Mouse (Mus musculus) heart, postnatal 0 days (tissue): ENCODE results near the gene Slc12a5. TPM values are rescaled to one million over a fixed set of nuclear protein-coding genes. Genes with fewer than 3 reads are reported as not detected.

Experiments
- ATAC-seq: fragments of 200-750 bp; cut with Nextera tagmentation; 2 replicates; pipeline ENCODE4 v1.8.0; 2017; ENCODE audit warnings: low read depth, moderate number of reproducible peaks, moderate library complexity; ENCODE audit not compliant: insufficient read depth
- DNase-seq: peaks from one replicate; pipeline ENCODE4 v3.0.0-alpha.2; 2016; ENCODE audit warnings: low spot score
- H3K27ac ChIP-seq: fragments of 300-500 bp; sonication (generic); 2 replicates; pipeline ENCODE4 v1.5.1; 2014; ENCODE audit warnings: low read depth, mild to moderate bottlenecking
- H3K27me3 ChIP-seq: fragments of 300-500 bp; sonication (generic); 2 replicates; pipeline ENCODE4 v1.6.1; 2014; ENCODE audit warnings: low read length, mixed read lengths; ENCODE audit not compliant: control insufficient read depth, insufficient read depth
- H3K36me3 ChIP-seq: fragments of 300-500 bp; sonication (generic); replicated peaks from 2 replicates; pipeline ENCODE4 v1.6.1; 2014; ENCODE audit warnings: low read length, mixed read lengths; ENCODE audit not compliant: control insufficient read depth, insufficient read depth
- H3K4me1 ChIP-seq: fragments of 300-500 bp; sonication (generic); 2 replicates; pipeline ENCODE4 v1.6.1; 2014; ENCODE audit warnings: antibody characterized with exemption; ENCODE audit not compliant: control insufficient read depth, insufficient read depth
- H3K4me2 ChIP-seq: fragments of 300-500 bp; sonication (generic); 2 replicates; pipeline ENCODE4 v1.6.1; 2014; ENCODE audit warnings: low read depth, mild to moderate bottlenecking, low read length, moderate library complexity
- H3K4me3 ChIP-seq: fragments of 300-500 bp; sonication (generic); 2 replicates; pipeline ENCODE4 v1.5.1; 2014; ENCODE audit warnings: low read depth, low read length
- H3K9ac ChIP-seq: fragments of 300-500 bp; sonication (generic); replicated peaks from 2 replicates; pipeline ENCODE4 v1.6.1; 2014; ENCODE audit warnings: low read depth, low read length, mixed read lengths
- H3K9me3 ChIP-seq: fragments of 300-500 bp; sonication (generic); replicated peaks from 2 replicates; pipeline ENCODE4 v1.6.1; 2016; ENCODE audit warnings: low read length; ENCODE audit not compliant: control insufficient read depth
- CTCF ChIP-seq: IDR thresholded peaks from 2 replicates; pipeline ENCODE4 v1.5.1; 2016; ENCODE audit warnings: antibody characterized with exemption, control low read depth, low read depth
- EP300 ChIP-seq: IDR thresholded peaks from 2 replicates; pipeline ENCODE4 v1.6.1; 2016; ENCODE audit warnings: antibody characterized with exemption, low read depth
- WGBS: fragments of 180-500 bp; shearing (Covaris S2); extraction: QIAGEN DNeasy Blood & Tissue Kit; methylation state at CpG from one replicate; pipeline ENCODE4 v1.1.7; 2014; 5-methylcytosine and 5-hydroxymethylcytosine counted together
- polyA plus RNA-seq: library from polyadenylated mRNA; unstranded; fragments of >200 nt; fragmentation: Nextera tagmentation; extraction: Ambion mirVana; gene quantifications from 2 replicates; pipeline ENCODE4 v1.2.1, GENCODE M21; 2015
- total RNA-seq: library from RNA; depleted of rRNA; stranded (reverse); fragments of >200 nt; gene quantifications from 2 replicates; pipeline ENCODE4 v1.2.3, GENCODE M21; 2014; ENCODE audit warnings: low replicate concordance

Gene Slc12a5
- total and polyA plus RNA-seq, 2 experiments from 2014 or later = 0.31 to 0.50 TPM

GRCm38 (mm10) chr2:164940140-164940830, 20.3 kb upstream of the Slc12a5 start, which contains the start of gene Mmp9:
Gene Mmp9, plus strand, starts transcription at chr2:164940780.
- ATAC-seq (no peak), DNase-seq (no peak)
- Histone ChIP-seq H3K4me2 (no peak within 1 kb of the TSS), H3K4me1 (no peaks in the 10 kb centered on the region; the same call in 1 of the 2 replicates), H3K27me3 (peaks cover 41% of the 10 kb centered on the region), H3K4me3 (no peak within 1 kb of the TSS), H3K36me3 (no peaks in the 10 kb centered on the region), H3K27ac (no peak within 1 kb of the TSS), H3K9ac (no peak within 1 kb of the TSS), H3K9me3 (no peaks in the 10 kb centered on the region)
- WGBS = 29% methylated on average over 10 of the region's 10 CpGs
- no peak for TF ChIP-seq EP300

DNA sequence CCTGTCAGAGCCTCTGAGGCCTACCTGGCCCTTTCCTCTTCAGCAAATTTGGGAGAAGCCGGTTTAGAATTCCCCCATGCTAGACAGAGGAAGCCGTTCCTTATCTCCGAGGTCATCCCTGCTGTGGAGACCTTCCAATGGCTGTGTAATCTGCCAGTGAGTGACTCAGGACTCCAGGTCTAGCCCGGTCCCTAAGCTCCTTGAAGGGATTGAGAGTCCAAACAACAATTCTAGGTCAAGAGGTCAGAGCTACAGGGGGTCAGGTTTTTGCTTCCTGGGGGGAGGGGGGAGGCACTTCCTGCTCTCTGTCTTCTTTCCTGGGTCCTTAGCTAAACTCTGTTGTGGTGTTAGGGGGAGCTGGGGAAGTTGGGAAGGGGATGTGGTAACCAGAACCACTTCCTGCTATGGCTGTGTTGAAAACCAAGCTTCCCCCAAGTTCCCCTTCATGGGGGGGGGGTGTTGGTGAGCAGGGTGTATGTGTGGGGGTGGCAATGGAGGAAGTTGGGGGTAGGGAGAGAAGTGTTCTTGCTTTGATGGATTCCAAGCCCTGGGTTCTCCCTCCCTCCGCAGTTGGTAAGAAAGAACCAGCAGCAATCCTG, 17.8 kb upstream of the Slc12a5 start:
- Histone ChIP-seq H3K9ac (no peak overlapping the region), H3K27me3 (peaks cover 50% of the 10 kb centered on the region), H3K27ac (no peak overlapping the region), H3K4me3 (no peak overlapping the region), H3K4me1 (no peaks in the 10 kb centered on the region; the same call in 1 of the 2 replicates), H3K9me3 (no peaks in the 10 kb centered on the region), H3K4me2 (no peak overlapping the region), H3K36me3 (no peaks in the 10 kb centered on the region)
- DNase-seq (no peak), ATAC-seq (no peak)
- 16% methylated on average over 5 of the region's 5 CpGs for WGBS
- TF ChIP-seq EP300 = no peak
- TF ChIP-seq CTCF = no peak

DNA sequence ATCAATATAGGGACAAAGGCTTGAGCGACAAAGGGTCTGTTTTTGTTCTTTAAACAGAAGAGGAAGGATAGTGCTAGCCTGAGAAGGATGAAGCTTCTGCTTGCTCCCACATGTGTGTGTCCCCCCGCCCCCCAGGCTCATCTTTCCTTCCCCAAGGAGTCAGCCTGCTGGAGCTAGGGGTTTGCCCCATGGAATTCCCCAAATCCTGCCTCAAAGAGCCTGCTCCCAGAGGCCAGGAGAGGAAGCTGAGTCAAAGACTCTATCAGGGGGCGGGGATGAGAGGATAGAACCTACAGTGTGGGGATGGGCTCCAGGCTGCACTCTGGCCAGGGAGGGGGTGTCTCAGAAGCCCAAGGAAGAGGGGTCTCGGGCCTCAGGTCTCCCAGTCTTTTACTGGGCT, 13.1 kb upstream of the Slc12a5 start:
- no peak for DNase-seq
- H3K36me3 ChIP-seq = no peaks in the 10 kb centered on the region
- 35% methylated on average over 4 of the region's 4 CpGs for WGBS
- TF ChIP-seq EP300 (no peak), CTCF (no peak)
- H3K27me3 ChIP-seq = peaks cover 63% of the 10 kb centered on the region
- H3K4me3 ChIP-seq = no peak overlapping the region
- H3K9ac ChIP-seq = no peak overlapping the region
- ATAC-seq = no peak
- H3K9me3 ChIP-seq = no peaks in the 10 kb centered on the region
- no peaks in the 10 kb centered on the region for H3K4me1 ChIP-seq
- H3K27ac ChIP-seq = no peak overlapping the region
- no peak overlapping the region for H3K4me2 ChIP-seq

GRCm38 (mm10) chr2:164947930-164948329, 12.7 kb upstream of the Slc12a5 start:
- ATAC-seq (no peak), DNase-seq (no peak)
- Histone ChIP-seq H3K4me2 (no peak overlapping the region), H3K9ac (no peak overlapping the region), H3K27ac (no peak overlapping the region), H3K27me3 (peaks cover 68% of the 10 kb centered on the region), H3K9me3 (no peaks in the 10 kb centered on the region), H3K4me3 (no peak overlapping the region), H3K4me1 (no peaks in the 10 kb centered on the region), H3K36me3 (no peaks in the 10 kb centered on the region)
- no peak for TF ChIP-seq EP300
- no peak for TF ChIP-seq CTCF
- 11% methylated on average over 7 of the region's 7 CpGs for WGBS

DNA sequence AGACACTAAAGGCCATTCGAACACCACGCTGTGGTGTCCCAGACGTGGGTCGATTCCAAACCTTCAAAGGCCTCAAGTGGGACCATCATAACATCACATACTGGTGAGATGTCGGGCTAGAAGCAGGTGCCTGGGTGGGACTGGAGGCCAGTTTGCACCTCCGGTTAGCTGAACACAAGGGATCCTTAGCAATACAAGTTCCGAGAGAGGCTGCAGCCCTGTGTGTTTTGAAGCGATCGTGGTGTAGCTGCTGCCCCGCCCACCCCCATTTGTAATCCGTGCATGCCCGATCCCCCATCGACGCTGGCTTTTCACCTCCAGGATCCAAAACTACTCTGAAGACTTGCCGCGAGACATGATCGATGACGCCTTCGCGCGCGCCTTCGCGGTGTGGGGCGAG, 11.6 kb upstream of the Slc12a5 start:
- Histone ChIP-seq H3K9me3 (no peaks in the 10 kb centered on the region), H3K27me3 (peaks cover 76% of the 10 kb centered on the region), H3K27ac (no peak overlapping the region), H3K36me3 (no peaks in the 10 kb centered on the region), H3K9ac (no peak overlapping the region), H3K4me2 (peak overlapping the region; percentile 22), H3K4me3 (peak overlapping the region; percentile 18), H3K4me1 (no peaks in the 10 kb centered on the region)
- 11% methylated on average over 25 of the region's 25 CpGs for WGBS
- TF ChIP-seq EP300 (no peak), CTCF (no peak)
- ATAC-seq (no peak), DNase-seq (no peak)
